Mouse (Mus musculus) liver, embryonic 12.5 days (tissue): ENCODE data around the gene Scn8a. TPM values are rescaled to one million over a fixed set of nuclear protein-coding genes. Genes with fewer than 3 reads are reported as not detected.

Experiments
- ATAC-seq: fragments of 200-750 bp; cut with Nextera tagmentation; 2 replicates; pipeline ENCODE4 v1.8.0; 2017; ENCODE audit warnings: moderate number of reproducible peaks, mild to moderate bottlenecking, moderate library complexity
- H3K27ac ChIP-seq: fragments of 300-500 bp; sonication (generic); 2 replicates; pipeline ENCODE4 v1.5.1; 2016; ENCODE audit warnings: mild to moderate bottlenecking
- H3K27me3 ChIP-seq: fragments of 300-500 bp; sonication (generic); replicated peaks from 2 replicates; pipeline ENCODE4 v1.6.1; 2016; ENCODE audit warnings: mild to moderate bottlenecking, moderate library complexity
- H3K36me3 ChIP-seq: fragments of 300-500 bp; sonication (generic); 2 replicates; pipeline ENCODE4 v1.6.1; 2016; ENCODE audit warnings: mild to moderate bottlenecking, moderate library complexity
- H3K4me1 ChIP-seq: fragments of 300-500 bp; sonication (generic); 2 replicates; pipeline ENCODE4 v1.6.1; 2016
- H3K4me2 ChIP-seq: fragments of 300-500 bp; sonication (generic); 2 replicates; pipeline ENCODE4 v1.6.1; 2016; ENCODE audit warnings: mild to moderate bottlenecking, moderate library complexity
- H3K4me3 ChIP-seq: fragments of 300-500 bp; sonication (generic); 2 replicates; pipeline ENCODE4 v1.5.1; 2016; ENCODE audit warnings: mild to moderate bottlenecking, moderate library complexity
- H3K9ac ChIP-seq: fragments of 300-500 bp; sonication (generic); 2 replicates; pipeline ENCODE4 v1.6.1; 2016; ENCODE audit warnings: mild to moderate bottlenecking, moderate library complexity
- H3K9me3 ChIP-seq: fragments of 300-500 bp; sonication (generic); replicated peaks from 2 replicates; pipeline ENCODE4 v1.6.1; 2016; ENCODE audit warnings: mild to moderate bottlenecking, moderate library complexity
- WGBS: fragments of 180-500 bp; shearing (Covaris S2); methylation state at CpG from one replicate; pipeline ENCODE4 v1.1.7; 2016; ENCODE audit not compliant: insufficient replicate concordance; 5-methylcytosine and 5-hydroxymethylcytosine counted together
- polyA plus RNA-seq: library from polyadenylated mRNA; unstranded; fragments of >200 nt; fragmentation: Nextera tagmentation; extraction: Ambion mirVana; gene quantifications from 2 replicates; pipeline ENCODE4 v1.2.1, GENCODE M21; 2016

Scn8a gene
- polyA plus RNA-seq, 1 experiment from 2014 or later: 0.88 TPM

DNA sequence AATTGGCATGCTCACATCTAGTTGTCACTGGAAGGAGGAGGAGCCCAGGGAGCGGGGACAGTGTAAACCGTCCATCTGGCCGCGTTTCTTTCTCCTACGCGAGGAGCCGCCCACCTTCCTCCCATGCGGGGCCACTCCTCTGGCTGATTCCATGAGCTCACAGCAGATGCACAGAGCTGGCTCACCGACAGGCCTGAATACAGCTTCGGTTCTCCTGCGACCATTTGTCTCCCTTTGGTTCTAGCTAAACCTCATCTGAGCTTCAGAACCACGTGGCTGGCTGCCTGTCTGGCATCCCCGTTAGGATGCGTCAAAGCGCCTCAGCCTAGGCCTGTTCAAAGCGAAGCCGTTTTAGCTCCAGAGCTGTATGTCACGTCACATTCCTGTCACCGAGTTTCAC lies 53.8 kb downstream of the Scn8a start:
- WGBS: 40% methylated on average over 19 of the region's 19 CpGs
- Histone ChIP-seq H3K4me1 (no peaks in the 10 kb centered on the region), H3K4me3 (no peak overlapping the region), H3K4me2 (no peak overlapping the region), H3K27me3 (peaks cover 33% of the 10 kb centered on the region), H3K9me3 (no peaks in the 10 kb centered on the region), H3K36me3 (no peaks in the 10 kb centered on the region), H3K9ac (no peak overlapping the region), H3K27ac (no peak overlapping the region)
- no peak for ATAC-seq

DNA sequence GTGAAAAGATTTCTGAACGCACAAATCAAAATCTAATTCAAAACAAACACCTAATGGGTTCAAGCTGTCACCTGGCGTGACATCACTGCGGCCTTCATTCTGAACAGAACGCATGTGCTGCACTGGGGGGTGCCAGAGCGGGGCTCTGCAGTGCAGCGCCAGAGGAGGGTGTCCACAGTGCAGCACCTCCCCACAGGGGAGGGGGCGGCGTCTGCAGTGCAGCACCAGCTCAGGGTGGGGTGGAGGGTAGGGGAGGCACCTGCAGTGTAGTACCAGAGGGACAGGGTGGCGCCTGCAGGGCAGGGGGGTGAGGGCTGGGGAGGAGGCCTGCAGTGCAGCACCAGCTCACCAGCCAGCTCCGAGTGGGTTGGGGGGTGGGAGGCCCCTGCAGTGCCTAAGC lies 55.3 kb downstream of the Scn8a start:
- no peak overlapping the region for H3K9ac ChIP-seq
- no peak for ATAC-seq
- H3K27ac ChIP-seq: no peak overlapping the region
- H3K27me3 ChIP-seq: peaks cover 27% of the 10 kb centered on the region
- 66% methylated on average over 10 of the region's 10 CpGs for WGBS
- no peak overlapping the region for H3K4me2 ChIP-seq
- no peak overlapping the region for H3K4me3 ChIP-seq
- H3K36me3 ChIP-seq: no peaks in the 10 kb centered on the region
- H3K9me3 ChIP-seq: no peaks in the 10 kb centered on the region
- no peaks in the 10 kb centered on the region for H3K4me1 ChIP-seq

DNA sequence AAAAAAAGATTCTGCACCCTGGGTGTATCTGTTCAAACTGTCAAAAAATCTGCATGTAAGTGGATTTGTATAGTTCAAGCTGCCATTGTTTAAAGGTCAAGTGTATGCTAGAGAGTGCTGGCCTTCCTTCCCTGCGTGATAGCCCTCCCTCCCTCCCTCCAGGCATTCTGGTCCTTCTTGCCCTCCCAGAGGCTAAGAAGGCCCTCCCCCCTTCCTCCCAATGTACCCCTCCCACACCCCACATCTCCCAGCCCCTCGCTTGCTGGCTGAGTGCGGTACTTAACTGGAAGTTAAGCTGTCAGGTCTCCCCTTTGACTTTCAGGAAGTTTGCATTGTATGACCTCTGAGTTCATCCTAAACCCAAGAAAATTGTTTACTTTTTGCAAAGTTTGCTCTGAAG lies 60.8 kb downstream of the Scn8a start:
- no peaks in the 10 kb centered on the region for H3K4me1 ChIP-seq
- H3K4me3 ChIP-seq: no peak overlapping the region
- H3K9ac ChIP-seq: no peak overlapping the region
- H3K27ac ChIP-seq: no peak overlapping the region
- H3K36me3 ChIP-seq: no peaks in the 10 kb centered on the region
- no peak overlapping the region for H3K4me2 ChIP-seq
- H3K27me3 ChIP-seq: no peaks in the 10 kb centered on the region; the same call in 1 of the 2 replicates
- ATAC-seq: no peak
- 30% methylated on average over 3 of the region's 3 CpGs for WGBS
- H3K9me3 ChIP-seq: no peaks in the 10 kb centered on the region

DNA sequence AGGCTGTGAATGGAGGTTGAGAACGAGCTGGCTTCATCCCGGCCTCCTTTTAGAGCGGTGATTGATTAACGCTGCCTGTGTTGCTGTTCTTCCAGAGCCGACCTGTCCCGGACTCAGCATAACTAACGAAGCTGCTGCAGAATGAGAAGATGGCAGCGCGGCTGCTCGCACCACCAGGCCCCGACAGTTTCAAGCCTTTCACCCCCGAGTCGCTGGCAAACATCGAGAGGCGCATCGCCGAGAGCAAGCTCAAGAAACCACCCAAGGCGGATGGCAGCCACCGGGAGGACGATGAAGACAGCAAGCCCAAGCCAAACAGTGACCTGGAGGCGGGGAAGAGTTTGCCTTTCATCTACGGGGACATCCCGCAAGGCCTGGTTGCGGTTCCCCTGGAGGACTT lies 66.5 kb downstream of the Scn8a start:
- no peaks in the 10 kb centered on the region for H3K36me3 ChIP-seq
- H3K4me3 ChIP-seq: no peak overlapping the region
- no peak overlapping the region for H3K27ac ChIP-seq
- no peaks in the 10 kb centered on the region; the same call in 1 of the 2 replicates for H3K27me3 ChIP-seq
- 60% methylated on average over 24 of the region's 24 CpGs for WGBS
- no peak for ATAC-seq
- no peak overlapping the region for H3K4me2 ChIP-seq
- no peaks in the 10 kb centered on the region for H3K9me3 ChIP-seq
- no peaks in the 10 kb centered on the region for H3K4me1 ChIP-seq
- no peak overlapping the region for H3K9ac ChIP-seq

DNA sequence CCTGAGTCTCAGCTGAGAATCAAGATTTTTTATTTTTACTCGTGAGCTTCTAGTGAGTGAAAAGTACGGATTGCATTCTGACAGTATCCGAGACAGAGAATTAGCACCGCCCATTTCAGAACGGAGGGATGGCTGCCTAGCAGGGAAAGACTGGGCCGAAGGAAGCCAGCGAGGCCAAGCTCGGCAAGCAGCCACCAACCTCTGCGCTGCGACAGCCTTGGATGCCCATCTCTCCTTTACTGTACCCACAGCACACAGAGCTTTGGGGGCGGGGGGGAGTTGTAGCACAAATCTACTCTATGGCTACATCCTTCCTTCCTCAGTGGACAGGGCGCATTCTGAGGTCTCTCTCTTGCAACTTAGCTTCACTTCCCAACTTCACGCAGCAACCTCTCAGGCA lies 78.7 kb downstream of the Scn8a start:
- Histone ChIP-seq H3K27ac (no peak overlapping the region), H3K4me1 (no peaks in the 10 kb centered on the region), H3K9ac (no peak overlapping the region), H3K36me3 (no peaks in the 10 kb centered on the region), H3K27me3 (peaks cover 4% of the 10 kb centered on the region; the same call in 1 of the 2 replicates), H3K4me2 (no peak overlapping the region), H3K4me3 (no peak overlapping the region), H3K9me3 (no peaks in the 10 kb centered on the region)
- WGBS: 73% methylated on average over 13 of the region's 13 CpGs
- ATAC-seq: no peak

DNA sequence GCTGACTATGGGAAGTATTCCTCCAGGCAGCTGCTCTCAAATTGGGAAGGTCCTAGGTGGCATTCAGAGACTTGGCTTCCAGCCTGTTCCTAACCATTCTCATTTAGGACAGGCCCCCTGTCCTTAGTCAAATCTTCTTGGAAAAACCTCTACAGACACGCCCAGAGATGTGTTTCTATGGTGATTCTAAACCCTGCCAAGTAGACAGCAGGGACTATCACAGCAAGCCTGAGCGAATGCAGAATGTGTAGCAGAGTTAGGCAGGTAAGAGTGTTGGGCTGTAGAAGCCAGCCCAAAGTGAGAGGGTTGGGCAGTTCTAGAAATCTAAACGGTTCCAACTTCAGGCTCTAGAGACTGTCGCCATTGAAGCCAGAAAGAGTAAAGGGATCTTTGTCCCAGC lies 79.5 kb downstream of the Scn8a start:
- Histone ChIP-seq H3K27ac (no peak overlapping the region), H3K36me3 (no peaks in the 10 kb centered on the region), H3K4me1 (no peaks in the 10 kb centered on the region), H3K27me3 (no peaks in the 10 kb centered on the region; the same call in 1 of the 2 replicates), H3K4me3 (no peak overlapping the region), H3K9ac (no peak overlapping the region), H3K4me2 (no peak overlapping the region), H3K9me3 (no peaks in the 10 kb centered on the region)
- 69% methylated on average over 4 of the region's 4 CpGs for WGBS
- ATAC-seq: no peak

DNA sequence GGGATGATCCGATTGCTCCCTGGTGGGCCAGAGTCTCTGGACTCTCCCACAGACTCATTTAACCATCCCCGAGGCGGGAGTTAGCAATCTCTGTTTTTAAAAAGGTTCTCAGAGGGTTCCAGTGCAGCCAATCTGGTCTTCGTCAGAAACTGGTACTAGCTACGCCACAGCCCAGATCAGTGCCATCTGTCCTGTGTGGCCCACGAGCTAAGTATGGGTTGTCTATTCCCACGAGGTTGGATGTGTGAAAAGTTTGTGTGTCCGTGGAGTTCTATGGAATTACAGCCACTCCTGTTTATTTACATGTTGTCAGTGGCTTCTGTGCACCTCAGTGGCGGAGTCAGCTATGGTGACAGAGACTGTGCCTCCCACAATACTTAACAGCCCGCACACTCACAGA lies 81.8 kb downstream of the Scn8a start:
- H3K4me1 ChIP-seq: no peaks in the 10 kb centered on the region
- ATAC-seq: no peak
- no peak overlapping the region for H3K4me3 ChIP-seq
- H3K9me3 ChIP-seq: no peaks in the 10 kb centered on the region
- no peak overlapping the region for H3K9ac ChIP-seq
- no peaks in the 10 kb centered on the region for H3K36me3 ChIP-seq
- H3K4me2 ChIP-seq: no peak overlapping the region
- no peak overlapping the region for H3K27ac ChIP-seq
- peaks cover 2% of the 10 kb centered on the region; the same call in 1 of the 2 replicates for H3K27me3 ChIP-seq
- WGBS: 67% methylated on average over 10 of the region's 10 CpGs

DNA sequence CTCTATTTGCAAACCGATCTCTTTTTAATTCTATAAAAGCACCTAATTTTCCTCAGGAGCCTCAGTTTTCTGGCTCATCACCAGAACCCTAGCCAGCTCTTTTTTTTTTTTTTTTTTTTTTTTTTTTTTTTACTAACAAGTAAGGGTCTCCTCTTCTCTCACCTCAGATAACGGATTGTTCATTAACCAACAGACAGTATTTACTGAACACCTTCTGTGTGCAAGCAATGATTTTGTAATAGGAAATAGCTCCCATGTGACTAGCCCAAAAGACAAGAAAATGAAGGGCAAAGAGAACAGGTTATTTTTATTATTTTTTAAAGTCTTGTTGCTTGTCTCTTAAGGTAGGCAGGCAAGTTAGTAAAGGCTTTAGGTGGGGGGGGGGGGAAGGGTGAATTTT lies 82.6 kb downstream of the Scn8a start:
- no peak overlapping the region for H3K4me3 ChIP-seq
- no peak overlapping the region for H3K9ac ChIP-seq
- no peaks in the 10 kb centered on the region for H3K9me3 ChIP-seq
- no peaks in the 10 kb centered on the region for H3K4me1 ChIP-seq
- ATAC-seq: no peak
- no peak overlapping the region for H3K4me2 ChIP-seq
- H3K27ac ChIP-seq: no peak overlapping the region
- H3K36me3 ChIP-seq: no peaks in the 10 kb centered on the region
- peaks cover 2% of the 10 kb centered on the region; the same call in 1 of the 2 replicates for H3K27me3 ChIP-seq
- 68% methylated on average over 2 of the region's 2 CpGs for WGBS

DNA sequence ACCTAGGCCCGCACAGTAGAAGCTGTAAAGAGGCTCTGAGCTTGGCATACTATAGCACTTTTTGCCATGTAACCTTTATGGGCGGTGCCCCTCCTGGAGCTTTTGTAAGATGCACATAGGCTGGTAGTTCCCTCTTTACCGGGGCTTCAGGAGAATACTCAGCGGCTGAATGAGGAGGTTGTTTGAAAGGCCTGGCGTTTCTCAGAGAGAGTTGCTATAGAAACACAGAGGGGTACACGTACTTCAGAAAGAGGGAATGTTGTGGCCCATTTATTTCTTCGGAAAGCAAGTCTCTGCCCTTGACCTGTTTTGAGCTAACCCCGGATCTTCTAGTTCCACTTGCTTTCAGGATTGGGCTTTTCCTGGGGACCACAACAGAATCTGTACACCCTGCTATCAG lies 83.2 kb downstream of the Scn8a start:
- H3K9ac ChIP-seq: no peak overlapping the region
- peaks cover 2% of the 10 kb centered on the region; the same call in 1 of the 2 replicates for H3K27me3 ChIP-seq
- H3K36me3 ChIP-seq: no peaks in the 10 kb centered on the region
- no peak overlapping the region for H3K4me2 ChIP-seq
- no peaks in the 10 kb centered on the region for H3K4me1 ChIP-seq
- 48% methylated on average over 8 of the region's 8 CpGs for WGBS
- ATAC-seq: no peak
- no peaks in the 10 kb centered on the region for H3K9me3 ChIP-seq
- H3K4me3 ChIP-seq: no peak overlapping the region
- no peak overlapping the region for H3K27ac ChIP-seq

DNA sequence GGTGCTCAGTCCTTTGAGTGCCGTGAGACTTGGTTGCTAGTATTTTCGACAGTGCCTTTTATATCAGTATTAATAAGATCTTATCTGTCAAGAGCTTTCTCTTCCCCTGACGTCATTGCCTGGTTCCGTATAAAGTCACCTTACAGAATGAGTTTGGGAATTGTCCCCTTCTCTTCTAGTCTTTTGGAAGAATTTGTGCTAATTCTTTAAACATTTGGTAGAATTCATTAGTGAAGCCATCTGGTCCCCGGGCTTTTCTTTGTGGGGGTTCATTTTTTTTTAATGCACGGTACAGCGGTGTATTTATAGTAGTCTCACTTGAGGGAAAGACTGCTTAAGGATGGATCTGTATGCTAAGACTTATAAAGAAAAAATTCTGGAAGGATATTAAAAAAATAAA lies 84.3 kb downstream of the Scn8a start:
- Histone ChIP-seq H3K9me3 (no peaks in the 10 kb centered on the region), H3K27me3 (peaks cover 2% of the 10 kb centered on the region; the same call in 1 of the 2 replicates), H3K9ac (no peak overlapping the region), H3K4me1 (no peaks in the 10 kb centered on the region), H3K4me2 (no peak overlapping the region), H3K36me3 (no peaks in the 10 kb centered on the region), H3K27ac (no peak overlapping the region), H3K4me3 (no peak overlapping the region)
- 75% methylated on average over 7 of the region's 7 CpGs for WGBS
- no peak for ATAC-seq

DNA sequence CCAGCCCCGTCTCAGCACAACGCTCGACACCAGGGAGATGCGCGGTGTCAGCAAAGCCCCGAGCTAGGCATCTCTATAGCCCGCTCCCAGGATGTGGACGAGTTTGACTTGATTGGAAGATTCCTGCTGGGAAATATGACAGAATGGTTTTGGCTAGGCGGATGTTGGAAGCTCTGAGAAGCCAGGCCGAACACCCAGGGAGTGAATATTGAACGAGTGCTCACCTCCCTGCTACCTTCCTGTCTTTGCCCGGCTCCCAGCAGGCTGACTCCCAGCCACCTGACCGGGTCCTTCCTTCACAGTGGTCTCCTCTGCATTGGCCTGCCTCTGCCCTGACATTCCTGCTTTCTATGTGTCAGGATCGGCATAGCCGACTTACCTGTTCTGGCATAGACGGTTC lies 85.1 kb downstream of the Scn8a start:
- WGBS: 77% methylated on average over 16 of the region's 16 CpGs
- Histone ChIP-seq H3K4me1 (no peaks in the 10 kb centered on the region), H3K4me2 (no peak overlapping the region), H3K27me3 (peaks cover 2% of the 10 kb centered on the region; the same call in 1 of the 2 replicates), H3K27ac (no peak overlapping the region), H3K9ac (no peak overlapping the region), H3K36me3 (no peaks in the 10 kb centered on the region), H3K9me3 (no peaks in the 10 kb centered on the region), H3K4me3 (no peak overlapping the region)
- ATAC-seq: no peak

DNA sequence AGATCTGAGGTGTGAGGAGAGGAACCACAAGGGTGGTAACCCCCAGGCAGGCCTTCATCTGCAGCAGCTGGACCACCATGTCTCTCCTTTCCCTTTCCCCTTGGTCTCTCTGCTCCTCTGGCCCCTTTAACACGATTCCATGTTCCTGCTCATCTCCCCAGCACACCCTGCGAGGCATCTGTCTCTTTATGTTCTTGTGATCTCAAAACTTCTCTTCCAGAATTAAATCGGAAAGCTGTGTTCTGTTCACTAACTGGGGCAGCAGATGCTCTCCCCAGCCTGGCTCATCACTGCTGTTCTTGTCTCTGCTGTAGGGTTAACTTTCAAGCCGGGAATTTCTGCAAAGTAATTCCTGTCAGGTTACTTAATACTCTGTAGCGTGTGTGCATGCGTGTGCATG lies 91.3 kb downstream of the Scn8a start:
- no peak overlapping the region for H3K27ac ChIP-seq
- no peak overlapping the region for H3K4me3 ChIP-seq
- no peaks in the 10 kb centered on the region for H3K27me3 ChIP-seq
- H3K4me2 ChIP-seq: no peak overlapping the region
- H3K9me3 ChIP-seq: no peaks in the 10 kb centered on the region
- H3K36me3 ChIP-seq: no peaks in the 10 kb centered on the region
- ATAC-seq: no peak
- no peak overlapping the region for H3K9ac ChIP-seq
- no peaks in the 10 kb centered on the region for H3K4me1 ChIP-seq
- WGBS: 70% methylated on average over 6 of the region's 6 CpGs

DNA sequence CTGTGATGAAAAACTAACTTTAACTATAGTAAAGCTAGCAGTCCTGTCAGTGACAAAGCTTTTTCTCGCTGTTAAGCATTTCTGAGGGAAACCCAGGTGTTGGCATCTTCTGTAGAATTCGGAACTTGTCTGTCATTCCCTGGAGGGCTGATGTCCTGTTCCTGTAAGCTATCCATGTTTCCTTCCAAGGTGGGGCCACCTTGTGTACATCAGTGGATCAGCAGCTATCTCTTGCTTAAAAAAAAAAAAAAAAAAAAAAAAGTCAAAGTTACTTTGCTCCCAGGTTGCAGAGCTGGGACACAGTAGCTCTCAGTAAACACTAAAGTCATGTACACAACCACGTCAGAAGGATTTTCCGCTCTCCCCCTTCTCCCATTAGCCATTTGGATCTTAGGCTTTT lies 91.9 kb downstream of the Scn8a start:
- Histone ChIP-seq H3K4me2 (no peak overlapping the region), H3K9me3 (no peaks in the 10 kb centered on the region), H3K27me3 (no peaks in the 10 kb centered on the region), H3K4me1 (no peaks in the 10 kb centered on the region), H3K9ac (no peak overlapping the region), H3K36me3 (no peaks in the 10 kb centered on the region), H3K27ac (no peak overlapping the region), H3K4me3 (no peak overlapping the region)
- no peak for ATAC-seq
- 62% methylated on average over 4 of the region's 4 CpGs for WGBS
